Mouse (Mus musculus) thymus, adult 2 months (tissue): ENCODE measurements around the gene Ptprq. TPM values are rescaled to one million over a fixed set of nuclear protein-coding genes. Genes with fewer than 3 reads are reported as not detected.

Experiments used
- DNase-seq: peaks from one replicate; pipeline ENCODE4 v3.0.0; 2021
- H3K27ac ChIP-seq: fragments of 200-500 bp; 2 replicates; pipeline ENCODE4 v1.5.1; 2012; ENCODE audit warnings: low read length, control low read depth; ENCODE audit not compliant: control insufficient read depth, insufficient read depth
- H3K27me3 ChIP-seq: fragments of 200-500 bp; 2 replicates; pipeline ENCODE4 v1.6.1; 2012; ENCODE audit warnings: mild to moderate bottlenecking, low read length, moderate library complexity, mixed read lengths; ENCODE audit not compliant: control insufficient read depth, insufficient read depth
- H3K36me3 ChIP-seq: fragments of 200-500 bp; 2 replicates; pipeline ENCODE4 v1.6.1; 2012; ENCODE audit warnings: mild to moderate bottlenecking, low read length, moderate library complexity; ENCODE audit not compliant: control insufficient read depth, insufficient read depth
- H3K4me1 ChIP-seq: fragments of 200-500 bp; replicated peaks from 2 replicates; pipeline ENCODE4 v1.6.1; 2012; ENCODE audit warnings: low read length; ENCODE audit not compliant: control insufficient read depth, insufficient read depth
- H3K4me3 ChIP-seq: fragments of 200-500 bp; 2 replicates; pipeline ENCODE4 v1.5.1; 2012; ENCODE audit warnings: mild to moderate bottlenecking, low read length, control low read depth, moderate library complexity; ENCODE audit not compliant: control insufficient read depth, insufficient read depth
- CTCF ChIP-seq: fragments of 200-500 bp; IDR thresholded peaks from 2 replicates; pipeline ENCODE4 v1.5.1; 2012; ENCODE audit warnings: mild to moderate bottlenecking, control low read depth, low read length, moderate library complexity, borderline replicate concordance; ENCODE audit not compliant: control insufficient read depth, poor library complexity, insufficient read depth; ENCODE audit errors: extremely low read depth
- POLR2A ChIP-seq: fragments of 200-500 bp; IDR thresholded peaks from 2 replicates; pipeline ENCODE4 v1.6.1; 2012; ENCODE audit warnings: mild to moderate bottlenecking, low read length, control low read depth, moderate library complexity; ENCODE audit not compliant: control insufficient read depth, poor library complexity, insufficient read depth; ENCODE audit errors: extremely low read depth
- WGBS: fragments of 180-500 bp; shearing (Covaris S2); methylation state at CpG from one replicate; pipeline ENCODE4 v1.1.7; 2018; 5-methylcytosine and 5-hydroxymethylcytosine counted together
- polyA plus RNA-seq: library from polyadenylated mRNA; depleted of rRNA; stranded (reverse); fragments of >200 nt; gene quantifications from 2 replicates; pipeline ENCODE4 v1.2.3, GENCODE M21; 2012

Ptprq gene
- polyA plus RNA-seq, 1 experiment = 1.2 TPM

GRCm38 (mm10) chr10:107583360-107583759, 136.5 kb downstream of the Ptprq start:
- Histone ChIP-seq H3K27me3 (no peaks in the 10 kb centered on the region), H3K4me3 (no peak overlapping the region), H3K27ac (no peak overlapping the region), H3K4me1 (no peaks in the 10 kb centered on the region), H3K36me3 (no peaks in the 10 kb centered on the region)
- TF ChIP-seq POLR2A (no peak), CTCF (no peak)
- no peak for DNase-seq
- WGBS = 90% methylated on average over 5 of the region's 5 CpGs

GRCm38 (mm10) chr10:107569044-107569443, 150.8 kb downstream of the Ptprq start:
- H3K4me3 ChIP-seq = no peak overlapping the region
- H3K36me3 ChIP-seq = no peaks in the 10 kb centered on the region
- H3K4me1 ChIP-seq = no peaks in the 10 kb centered on the region
- TF ChIP-seq POLR2A (no peak), CTCF (no peak)
- DNase-seq = no peak
- 71% methylated on average over 3 of the region's 3 CpGs for WGBS
- no peaks in the 10 kb centered on the region for H3K27me3 ChIP-seq
- no peak overlapping the region for H3K27ac ChIP-seq

- 93% methylated on average over 4 of the region's 4 CpGs for WGBS
- TF ChIP-seq POLR2A = no peak
- no peak for TF ChIP-seq CTCF
- DNase-seq = no peak
Measured at GRCm38 (mm10) chr10:107568261-107568660, 151.6 kb downstream of the Ptprq start.

GRCm38 (mm10) chr10:107562875-107563274, 157.0 kb downstream of the Ptprq start:
- DNase-seq = no peak
- WGBS = 73% methylated on average over 13 of the region's 13 CpGs
- H3K4me3 ChIP-seq = no peak overlapping the region
- H3K27me3 ChIP-seq = no peaks in the 10 kb centered on the region
- no peak overlapping the region for H3K27ac ChIP-seq
- H3K36me3 ChIP-seq = no peaks in the 10 kb centered on the region
- H3K4me1 ChIP-seq = no peaks in the 10 kb centered on the region
- no peak for TF ChIP-seq CTCF

More at GRCm38 (mm10) chr10:107568261-107568660, 151.6 kb downstream of the Ptprq start:
- H3K36me3 ChIP-seq = no peaks in the 10 kb centered on the region
- H3K4me3 ChIP-seq = no peak overlapping the region
- H3K27me3 ChIP-seq = no peaks in the 10 kb centered on the region
- no peak overlapping the region for H3K27ac ChIP-seq
- no peaks in the 10 kb centered on the region for H3K4me1 ChIP-seq

- Histone ChIP-seq H3K4me1 (no peaks in the 10 kb centered on the region), H3K36me3 (no peaks in the 10 kb centered on the region), H3K27me3 (no peaks in the 10 kb centered on the region), H3K27ac (no peak overlapping the region), H3K4me3 (no peak overlapping the region)
- TF ChIP-seq CTCF (no peak), POLR2A (no peak)
- DNase-seq = no peak
Measured at GRCm38 (mm10) chr10:107560881-107561280, 159.0 kb downstream of the Ptprq start.

GRCm38 (mm10) chr10:107543026-107543425, 176.8 kb downstream of the Ptprq start:
- no peaks in the 10 kb centered on the region for H3K4me1 ChIP-seq
- DNase-seq = no peak
- no peak overlapping the region for H3K4me3 ChIP-seq
- H3K27me3 ChIP-seq = no peaks in the 10 kb centered on the region
- no peaks in the 10 kb centered on the region for H3K36me3 ChIP-seq
- TF ChIP-seq CTCF (no peak), POLR2A (no peak)
- no peak overlapping the region for H3K27ac ChIP-seq
- 80% methylated on average over 1 of the region's 1 CpGs for WGBS

- Histone ChIP-seq H3K27ac (no peak overlapping the region), H3K4me1 (no peaks in the 10 kb centered on the region), H3K4me3 (no peak overlapping the region), H3K27me3 (no peaks in the 10 kb centered on the region), H3K36me3 (no peaks in the 10 kb centered on the region)
- no peak for DNase-seq
- no peak for TF ChIP-seq CTCF
- no peak for TF ChIP-seq POLR2A
- 79% methylated on average over 1 of the region's 1 CpGs for WGBS
Measured at GRCm38 (mm10) chr10:107528758-107529157, 191.1 kb downstream of the Ptprq start.
